Mouse (Mus musculus) hindbrain, embryonic 16.5 days (tissue): ENCODE measurements around the gene Ccdc189. TPM values are rescaled to one million over a fixed set of nuclear protein-coding genes. Genes with fewer than 3 reads are reported as not detected.
"Not testable (repeated sequence)": the region's sequence is repeated elsewhere in the genome, so short reads cannot be mapped to it uniquely, and the experiment has no call there.

Experiments used
- ATAC-seq: fragments of 200-750 bp; cut with Nextera tagmentation; 2 replicates; pipeline ENCODE4 v1.8.0; 2017; ENCODE audit warnings: moderate TSS enrichment, moderate library complexity
- H3K27ac ChIP-seq: fragments of 300-500 bp; sonication (generic); 2 replicates; pipeline ENCODE4 v1.5.1; 2014; ENCODE audit warnings: low read depth, mild to moderate bottlenecking, control low read depth, low read length, moderate library complexity
- H3K27me3 ChIP-seq: fragments of 300-500 bp; sonication (generic); replicated peaks from 2 replicates; pipeline ENCODE4 v1.6.1; 2014; ENCODE audit warnings: low read length; ENCODE audit not compliant: control insufficient read depth, insufficient read depth
- H3K36me3 ChIP-seq: fragments of 300-500 bp; sonication (generic); 2 replicates; pipeline ENCODE4 v1.6.1; 2014; ENCODE audit warnings: mild to moderate bottlenecking, low read length, moderate library complexity, mixed read lengths; ENCODE audit not compliant: control insufficient read depth, insufficient read depth
- H3K4me1 ChIP-seq: fragments of 300-500 bp; sonication (generic); 2 replicates; pipeline ENCODE4 v1.6.1; 2014; ENCODE audit warnings: low read depth, low read length; ENCODE audit not compliant: control insufficient read depth, insufficient read depth
- H3K4me2 ChIP-seq: fragments of 300-500 bp; sonication (generic); 2 replicates; pipeline ENCODE4 v1.6.1; 2014; ENCODE audit warnings: mild to moderate bottlenecking, low read length, control low read depth, moderate library complexity
- H3K4me3 ChIP-seq: fragments of 300-500 bp; sonication (generic); 2 replicates; pipeline ENCODE4 v1.5.1; 2014; ENCODE audit warnings: mild to moderate bottlenecking, low read length, control low read depth, moderate library complexity
- H3K9ac ChIP-seq: fragments of 300-500 bp; sonication (generic); 2 replicates; pipeline ENCODE4 v1.6.1; 2014; ENCODE audit warnings: low read depth, mild to moderate bottlenecking, control low read depth, low read length, moderate library complexity
- H3K9me3 ChIP-seq: fragments of 300-500 bp; sonication (generic); 2 replicates; pipeline ENCODE4 v1.6.1; 2014; ENCODE audit warnings: mild to moderate bottlenecking, low read length, moderate library complexity; ENCODE audit not compliant: control insufficient read depth
- WGBS: fragments of 180-500 bp; shearing (Covaris S2); extraction: QIAGEN DNeasy Blood & Tissue Kit; methylation state at CpG from one replicate; pipeline ENCODE4 v1.1.7; 2014; 5-methylcytosine and 5-hydroxymethylcytosine counted together
- polyA plus RNA-seq: library from polyadenylated mRNA; unstranded; fragments of >200 nt; fragmentation: Nextera tagmentation; extraction: Ambion mirVana; gene quantifications from 2 replicates; pipeline ENCODE4 v1.2.1, GENCODE M21; 2015

Gene Ccdc189
- polyA plus RNA-seq = 11.6 and 13.3 TPM in 2 replicates

GRCm38 (mm10) chr7:127588011-127588871 lies at the start of gene Ccdc189, which contains the start of gene Rnf40:
TSS of gene Ccdc189 (minus strand) at chr7:127588595.
TSS of gene Rnf40 (plus strand) at chr7:127588767.
- H3K36me3 ChIP-seq = peaks cover 28% of the 10 kb centered on the region
- peak within 1 kb of the TSS; percentile 75 for H3K27ac ChIP-seq
- ATAC-seq = peak; percentile 99
- H3K4me1 ChIP-seq = peaks cover 13% of the 10 kb centered on the region
- peak within 1 kb of the TSS; percentile 84 for H3K4me3 ChIP-seq
- peak within 1 kb of the TSS; percentile 84 for H3K9ac ChIP-seq
- H3K4me2 ChIP-seq = peak within 1 kb of the TSS; percentile 76
- WGBS = under 1% methylated on average over 49 of the region's 50 CpGs
- no peaks in the 10 kb centered on the region for H3K9me3 ChIP-seq
- H3K27me3 ChIP-seq = no peaks in the 10 kb centered on the region

GRCm38 (mm10) chr7:127636963-127637362 lies 48.6 kb upstream of the Ccdc189 start:
- H3K9me3 ChIP-seq = no peaks in the 10 kb centered on the region
- H3K27me3 ChIP-seq = no peaks in the 10 kb centered on the region
- ATAC-seq = peak; percentile 79
- H3K4me1 ChIP-seq = peaks cover 6% of the 10 kb centered on the region
- no peaks in the 10 kb centered on the region for H3K36me3 ChIP-seq
- WGBS = under 1% methylated on average over 26 of the region's 27 CpGs
- H3K4me2 ChIP-seq = peak overlapping the region; percentile 76
- H3K27ac ChIP-seq = no peak overlapping the region; the same call in 1 of the 2 replicates
- H3K9ac ChIP-seq = peak overlapping the region; percentile 84
- H3K4me3 ChIP-seq = peak overlapping the region; percentile 66

- no peak for ATAC-seq
- no peaks in the 10 kb centered on the region for H3K9me3 ChIP-seq
- no peak overlapping the region for H3K4me2 ChIP-seq
- H3K9ac ChIP-seq = no peak overlapping the region
- no peak overlapping the region for H3K4me3 ChIP-seq
- WGBS = 67% methylated on average over 4 of the region's 4 CpGs
- no peaks in the 10 kb centered on the region for H3K27me3 ChIP-seq
- no peaks in the 10 kb centered on the region for H3K36me3 ChIP-seq
- H3K27ac ChIP-seq = no peak overlapping the region
- no peaks in the 10 kb centered on the region for H3K4me1 ChIP-seq
These were observed 43.0 kb upstream of the Ccdc189 start for GRCm38 (mm10) chr7:127631416-127631815.

GRCm38 (mm10) chr7:127628646-127629045 lies 40.3 kb upstream of the Ccdc189 start:
- Histone ChIP-seq H3K27me3 (no peaks in the 10 kb centered on the region), H3K9ac (no peak overlapping the region), H3K36me3 (no peaks in the 10 kb centered on the region), H3K4me1 (no peaks in the 10 kb centered on the region), H3K4me2 (no peak overlapping the region), H3K4me3 (no peak overlapping the region), H3K9me3 (no peaks in the 10 kb centered on the region), H3K27ac (no peak overlapping the region)
- no peak for ATAC-seq
- 90% methylated on average over 5 of the region's 5 CpGs for WGBS

- Histone ChIP-seq H3K9ac (no peak overlapping the region), H3K4me3 (no peak overlapping the region), H3K27ac (no peak overlapping the region), H3K9me3 (no peaks in the 10 kb centered on the region), H3K4me1 (no peaks in the 10 kb centered on the region), H3K36me3 (no peaks in the 10 kb centered on the region), H3K4me2 (no peak overlapping the region), H3K27me3 (no peaks in the 10 kb centered on the region)
- 91% methylated on average over 4 of the region's 4 CpGs for WGBS
- no peak for ATAC-seq
These were observed 38.1 kb upstream of the Ccdc189 start for GRCm38 (mm10) chr7:127626471-127626870.

GRCm38 (mm10) chr7:127626039-127626438 lies 37.6 kb upstream of the Ccdc189 start:
- H3K27ac ChIP-seq = no peak overlapping the region
- no peak for ATAC-seq
- no peak overlapping the region for H3K4me2 ChIP-seq
- H3K36me3 ChIP-seq = no peaks in the 10 kb centered on the region
- H3K9me3 ChIP-seq = no peaks in the 10 kb centered on the region
- no peaks in the 10 kb centered on the region for H3K4me1 ChIP-seq
- no peaks in the 10 kb centered on the region for H3K27me3 ChIP-seq
- no peak overlapping the region for H3K9ac ChIP-seq
- no peak overlapping the region for H3K4me3 ChIP-seq
- 95% methylated on average over 7 of the region's 7 CpGs for WGBS

GRCm38 (mm10) chr7:127618402-127618801 lies 30.0 kb upstream of the Ccdc189 start:
- H3K4me2 ChIP-seq, H3K27ac ChIP-seq, H3K9ac ChIP-seq, H3K9me3 ChIP-seq, H3K27me3 ChIP-seq, ATAC-seq, H3K4me3 ChIP-seq, H3K36me3 ChIP-seq: not testable (repeated sequence)
- WGBS = 89% methylated on average over 6 of the region's 8 CpGs
- H3K4me1 ChIP-seq = peaks cover 13% of the 10 kb centered on the region

- Histone ChIP-seq H3K27ac (no peak overlapping the region), H3K9ac (0 out of 2 replicates have a peak overlapping the region, but pooled peaks have one; percentile 13), H3K36me3 (no peaks in the 10 kb centered on the region), H3K4me3 (no peak overlapping the region), H3K27me3 (no peaks in the 10 kb centered on the region), H3K9me3 (no peaks in the 10 kb centered on the region), H3K4me2 (no peak overlapping the region), H3K4me1 (peaks cover 14% of the 10 kb centered on the region)
- WGBS = 29% methylated on average over 2 of the region's 2 CpGs
- ATAC-seq = no peak
These were observed 29.6 kb upstream of the Ccdc189 start for GRCm38 (mm10) chr7:127617962-127618361.

GRCm38 (mm10) chr7:127616881-127617280 lies 28.5 kb upstream of the Ccdc189 start:
- Histone ChIP-seq H3K4me3 (no peak overlapping the region), H3K27me3 (no peaks in the 10 kb centered on the region), H3K9ac (no peak overlapping the region; the same call in 1 of the 2 replicates), H3K9me3 (no peaks in the 10 kb centered on the region), H3K27ac (no peak overlapping the region), H3K36me3 (peaks cover 6% of the 10 kb centered on the region), H3K4me1 (peaks cover 14% of the 10 kb centered on the region), H3K4me2 (no peak overlapping the region)
- WGBS = 88% methylated on average over 1 of the region's 1 CpGs
- ATAC-seq = no peak
